Mouse (Mus musculus) common myeloid progenitor, adult 5-6 weeks (primary cell): Measurements from ENCODE around the gene Scn11a. TPM values are rescaled to one million over a fixed set of nuclear protein-coding genes. Genes with fewer than 3 reads are reported as not detected.

ENCODE experiments used
- ATAC-seq: replicated peaks from 2 replicates; pipeline ENCODE4 v1.8.0; 2016; ENCODE audit warnings: low read depth, mild to moderate bottlenecking, moderate TSS enrichment, inconsistent platforms; ENCODE audit not compliant: poor library complexity, severe bottlenecking
- total RNA-seq: library from RNA; stranded (forward); fragments of 200-1000, 187-1606 nt; gene quantifications from 2 replicates; pipeline ENCODE4 v1.2.3, GENCODE M21; 2017

The Scn11a gene
- total RNA-seq, 1 experiment from 2014 or later = not detected

GRCm38 (mm10) chr9:119801460-119801859 is 23.8 kb downstream of the Scn11a start:
- peak; percentile 61 for ATAC-seq

- ATAC-seq = no peak
Observed at GRCm38 (mm10) chr9:119796791-119797190, 28.5 kb downstream of the Scn11a start.

- ATAC-seq = peak; percentile 89
Observed at GRCm38 (mm10) chr9:119795254-119795912, 29.9 kb downstream of the Scn11a start.

DNA sequence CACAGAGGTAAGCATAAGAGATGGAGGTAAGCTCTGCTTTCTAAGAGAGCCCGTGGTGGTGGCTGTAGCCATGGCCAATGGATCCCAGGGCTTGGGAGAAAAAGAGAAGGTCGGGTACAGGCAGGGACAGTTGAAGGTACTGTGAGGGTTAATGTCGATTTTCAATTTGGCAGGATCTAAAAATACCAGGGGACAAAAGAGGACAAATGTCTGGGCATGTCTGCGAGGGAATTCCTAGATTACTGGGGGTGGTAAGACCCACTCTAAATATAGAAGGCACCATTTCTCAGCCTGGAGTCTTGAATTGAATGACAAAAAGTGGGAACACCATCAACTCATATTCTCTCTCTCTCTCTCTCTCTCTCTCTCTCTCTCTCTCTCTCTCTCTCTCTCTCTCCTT is 30.8 kb downstream of the Scn11a start:
- no peak for ATAC-seq

DNA sequence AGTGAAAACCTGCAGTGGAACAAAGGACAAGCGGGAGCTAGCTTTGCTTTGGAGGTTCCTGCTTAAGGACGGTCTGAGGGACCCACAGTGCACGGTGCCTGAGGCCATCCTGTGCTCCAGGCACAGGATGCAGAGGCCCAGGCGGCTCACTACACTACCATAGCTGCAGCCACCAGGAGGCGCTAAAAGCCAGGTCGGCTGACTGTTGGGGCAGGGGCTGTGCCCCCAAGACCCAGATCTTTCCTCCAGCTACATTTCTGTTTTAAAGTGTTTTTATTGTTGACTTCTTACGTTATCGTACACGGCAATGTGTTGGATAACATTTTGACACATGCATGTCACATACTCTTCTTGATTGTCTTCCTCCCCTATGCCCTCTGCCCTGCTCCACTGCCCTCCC is 32.8 kb downstream of the Scn11a start:
- ATAC-seq = peak; percentile 51; the same call in 1 of the 2 replicates

- ATAC-seq = no peak
Observed at GRCm38 (mm10) chr9:119780901-119781300, 44.4 kb downstream of the Scn11a start.

GRCm38 (mm10) chr9:119776661-119777060 is 48.6 kb downstream of the Scn11a start:
- ATAC-seq = no peak

GRCm38 (mm10) chr9:119768585-119768984 is 56.7 kb downstream of the Scn11a start:
- peak; percentile 50; the same call in 1 of the 2 replicates for ATAC-seq

DNA sequence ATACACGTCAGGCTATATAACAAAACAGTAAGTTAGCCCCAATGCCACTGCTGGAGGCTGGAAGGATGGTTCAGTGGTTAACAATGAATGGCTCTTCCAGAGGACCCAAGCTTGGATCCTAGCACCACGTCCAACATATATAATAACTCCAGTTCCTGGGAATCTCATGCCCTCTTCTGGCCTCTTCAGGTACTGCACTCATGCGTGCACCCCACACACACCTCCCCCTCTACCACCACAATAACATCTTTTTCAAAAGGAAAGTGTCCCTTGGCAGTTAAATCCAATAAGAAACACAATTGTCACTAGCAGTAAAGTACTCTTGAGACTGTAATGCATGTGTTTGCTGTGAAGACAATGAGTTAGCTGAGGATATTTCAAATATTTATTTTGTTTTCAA is 65.0 kb downstream of the Scn11a start:
- ATAC-seq = no peak

DNA sequence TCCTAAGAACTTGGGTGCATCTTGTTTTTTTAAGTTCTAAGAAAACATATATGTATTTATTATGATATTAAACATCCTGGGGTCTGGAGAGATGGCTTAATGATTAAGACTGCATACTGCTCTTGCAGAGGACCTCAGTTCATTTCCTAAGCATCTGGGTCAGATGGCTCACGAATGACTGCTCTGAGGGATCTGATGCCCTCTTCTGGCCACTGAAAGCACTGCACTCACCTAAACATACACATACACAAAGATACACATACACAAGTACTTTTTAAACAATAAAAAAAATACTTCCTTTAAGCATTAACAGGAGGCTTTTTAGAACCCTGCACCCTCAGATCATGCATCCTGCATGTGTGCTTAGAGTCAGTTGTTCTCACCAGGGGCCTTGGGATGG is 65.8 kb downstream of the Scn11a start:
- ATAC-seq = no peak

DNA sequence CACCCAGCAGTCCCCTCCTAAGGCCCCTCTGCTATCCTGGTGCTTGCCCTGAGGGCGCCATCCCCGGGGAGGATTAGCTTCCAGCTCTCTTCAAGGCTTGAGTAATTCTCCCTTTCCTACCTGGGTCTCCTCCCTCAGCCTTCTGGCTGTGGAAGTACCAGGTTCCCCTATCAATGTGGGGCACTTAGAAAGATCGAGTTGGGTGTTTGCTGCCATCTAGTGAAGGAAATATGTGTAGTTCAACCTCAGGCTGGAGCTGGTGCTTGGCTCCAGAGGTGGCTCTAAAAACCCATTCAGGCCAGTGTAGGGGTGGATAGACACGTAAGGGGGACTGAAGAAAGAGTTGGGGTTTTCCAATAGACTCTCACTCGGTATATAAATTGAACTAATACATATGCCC is 73.7 kb downstream of the Scn11a start:
- ATAC-seq = peak; percentile 97

GRCm38 (mm10) chr9:119749112-119749511 is 76.1 kb downstream of the Scn11a start:
- no peak for ATAC-seq

- peak; percentile 97 for ATAC-seq
Observed at GRCm38 (mm10) chr9:119743900-119744299, 81.4 kb downstream of the Scn11a start.

DNA sequence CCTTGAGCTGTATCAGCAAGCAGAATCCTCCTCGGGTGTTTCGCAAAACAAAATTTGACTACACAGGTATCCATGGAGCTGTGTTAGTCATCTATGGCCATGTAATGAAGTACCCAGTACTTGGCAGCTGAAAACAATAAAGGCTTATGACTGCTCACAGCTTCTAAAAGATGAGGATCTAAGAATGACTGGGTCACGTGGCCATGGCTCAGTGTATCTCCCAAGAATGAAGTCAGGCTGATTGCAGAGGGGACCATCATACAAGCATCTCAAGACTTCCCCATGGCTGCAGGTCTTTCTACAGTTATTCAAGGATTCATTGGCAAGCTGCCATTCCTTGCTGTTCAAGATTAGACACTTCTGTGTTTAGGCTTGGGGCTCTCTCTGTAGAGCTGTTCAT is 81.9 kb downstream of the Scn11a start:
- ATAC-seq = no peak

GRCm38 (mm10) chr9:119741101-119741786 is 84.0 kb downstream of the Scn11a start:
- ATAC-seq = no peak

DNA sequence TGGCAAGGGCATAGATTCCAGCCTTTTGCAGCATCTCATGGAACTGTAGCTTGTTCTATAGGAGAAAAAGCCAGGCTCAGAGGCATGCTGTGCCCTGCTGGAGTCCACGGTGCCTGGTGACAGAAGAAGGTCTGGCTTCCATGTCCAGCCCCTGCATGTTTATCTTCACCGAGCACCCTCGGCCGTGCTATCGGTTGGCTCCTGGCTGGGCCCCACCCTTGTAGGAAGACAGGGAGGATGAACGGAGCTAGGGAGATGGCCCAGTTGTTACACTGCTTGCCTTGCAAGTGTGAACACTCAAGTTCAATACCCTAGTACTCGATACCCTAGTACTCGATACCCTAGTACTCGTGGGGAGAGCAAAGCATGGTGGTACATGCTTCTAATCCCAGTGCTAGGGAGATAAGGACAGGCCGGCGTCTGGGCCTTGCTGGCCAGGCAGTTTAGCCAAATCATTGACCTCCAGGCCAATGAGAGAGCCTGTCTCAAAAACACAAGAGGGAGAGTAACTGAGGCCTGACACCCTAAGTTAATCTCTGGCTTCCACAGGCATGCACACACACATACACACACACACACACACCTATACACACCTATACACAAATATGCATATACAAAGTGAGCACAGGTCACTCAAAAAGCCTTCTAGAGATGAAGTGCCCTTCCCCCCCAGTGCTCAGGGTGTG is 96.7 kb downstream of the Scn11a start:
- ATAC-seq = no peak

GRCm38 (mm10) chr9:119726990-119727389 is 98.3 kb downstream of the Scn11a start:
- ATAC-seq = no peak

DNA sequence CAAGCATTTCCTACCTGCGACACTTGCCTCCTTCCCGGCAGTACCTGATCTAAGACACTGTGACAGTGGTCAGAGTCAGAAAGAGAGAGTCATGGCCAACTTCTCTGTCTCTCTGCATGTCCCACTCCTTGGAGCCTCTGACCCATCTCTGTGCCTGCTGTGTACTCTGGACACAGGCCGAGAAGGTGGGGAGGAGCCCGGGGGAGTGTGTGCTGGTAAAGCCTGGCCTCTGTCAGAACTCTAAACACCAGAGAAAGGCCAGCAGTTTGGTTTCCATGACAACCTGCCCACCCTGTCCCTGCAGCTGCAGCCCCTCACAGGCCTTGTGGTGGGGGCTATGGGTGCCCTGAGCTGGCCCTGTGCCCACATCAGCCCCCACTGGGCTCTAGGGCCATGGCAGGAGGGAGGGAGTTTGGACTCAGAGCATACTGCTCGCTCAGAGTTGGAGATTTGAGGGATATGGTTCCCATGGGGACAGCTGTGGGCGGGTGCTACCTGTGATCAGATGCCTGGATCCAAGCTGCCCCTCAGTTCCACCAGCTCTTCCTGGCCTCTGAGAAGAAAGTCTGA is 99.9 kb downstream of the Scn11a start:
- ATAC-seq = no peak

DNA sequence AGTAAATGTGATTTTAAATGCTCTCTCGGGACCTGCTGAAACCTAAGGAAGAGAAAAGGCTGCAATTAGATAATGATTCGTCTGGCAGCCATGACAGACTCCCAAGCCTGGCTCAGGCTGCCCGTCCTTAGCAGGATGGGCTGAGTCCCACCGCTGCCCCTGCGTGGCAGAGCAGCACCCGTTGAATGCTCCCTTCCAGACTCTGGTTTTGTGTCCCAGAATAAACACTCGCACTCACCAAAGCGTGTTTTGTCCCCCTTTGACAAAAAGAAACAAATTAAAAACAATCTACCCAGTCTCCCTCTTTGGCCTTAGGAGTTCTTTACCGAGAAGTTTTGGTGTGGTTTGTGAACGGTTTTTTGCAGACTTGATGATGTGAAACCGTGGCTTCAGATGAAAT is 106.0 kb downstream of the Scn11a start, which contains the start of gene Scn10a:
Gene Scn10a, minus strand, starts transcription at position 101 of the 400 bp plus-strand sequence.
- ATAC-seq = no peak

DNA sequence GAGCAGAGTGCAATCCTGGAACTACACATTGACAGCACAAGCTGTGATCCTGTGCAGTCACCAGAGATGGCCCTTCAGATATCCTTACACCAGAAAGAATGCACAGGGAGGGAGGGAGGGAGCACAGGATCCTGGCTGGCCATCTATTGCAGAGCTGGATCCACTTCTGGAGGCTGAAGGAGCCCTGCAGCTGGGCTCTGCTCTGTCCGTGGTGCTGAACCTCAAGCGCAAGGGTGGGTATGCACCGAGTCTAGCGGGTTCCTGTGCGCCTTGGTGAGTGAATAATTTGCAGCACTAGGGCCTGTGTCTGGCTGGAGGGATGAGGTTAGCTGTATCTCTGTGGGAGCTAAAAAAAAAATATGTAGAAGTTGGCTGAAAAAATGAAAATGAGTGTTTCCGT is 118.6 kb downstream of the Scn11a start:
- peak; percentile 93 for ATAC-seq
